8 mouse cellular contexts compared by ENCODE assay signal in genomic region chr11:84522577-84523320, GRCm38 (mm10). TPM values are rescaled to one million over a fixed set of nuclear protein-coding genes. Genes with fewer than 3 reads are reported as not detected.
DNase-seq lines count a peak whose midpoint lies in the region; ATAC-seq lines count a peak whose summit lies in the region.

No protein-coding gene starts in this region.

- H3K9ac ChIP-seq in stomach, embryonic 16.5 days (ENCODE audit: low read length): no peak overlapping the region

- peak overlapping the region; percentile 39 for H3K4me2 ChIP-seq in stomach, embryonic 16.5 days (ENCODE audit: low read depth, low read length)

- DNase-seq in left cerebral cortex, postnatal 4 days: peak; percentile 81
- no peak for DNase-seq in left cerebral cortex, postnatal 14 days (ENCODE audit: low spot score in 2 of 2)
- peak; percentile 38 for DNase-seq in forebrain, embryonic 10.5 days (ENCODE audit: extremely low spot score, low spot score)
- DNase-seq in heart, postnatal 14 days: peak; percentile 78 to 79
- peak; percentile 85 to 87 for DNase-seq in kidney, postnatal 36 days

- H3K4me3 ChIP-seq in forebrain, embryonic 10.5 days: peak overlapping the region; percentile 61
- H3K4me3 ChIP-seq in megakaryocyte, embryonic 14.5 days (replicated peaks): peak overlapping the region; percentile 78
- H3K4me3 ChIP-seq in stomach, embryonic 16.5 days (replicated peaks; ENCODE audit: low read length): peak overlapping the region; percentile 27

- H3K9me3 ChIP-seq in forebrain, embryonic 10.5 days: 0 out of 2 replicates have a peak, but pooled peaks cover 3% of the 10 kb centered on the region
- H3K9me3 ChIP-seq in megakaryocyte, embryonic 14.5 days: no peaks in the 10 kb centered on the region; the same call in 1 of the 2 replicates
- no peaks in the 10 kb centered on the region for H3K9me3 ChIP-seq in stomach, embryonic 16.5 days (replicated peaks; ENCODE audit: control insufficient read depth, low read length)

- no peak for ATAC-seq in stomach, embryonic 16.5 days (ENCODE audit: insufficient read depth, low FRiP score)
- ATAC-seq in erythroblast, adult 5-6 weeks (replicated peaks; ENCODE audit: low FRiP score, poor library complexity, severe bottlenecking): no peak

- peaks cover 100% of the 10 kb centered on the region for H3K27me3 ChIP-seq in forebrain, embryonic 10.5 days (ENCODE audit: poor library complexity, severe bottlenecking)
- H3K27me3 ChIP-seq in megakaryocyte, embryonic 14.5 days (replicated peaks): peaks cover 97% of the 10 kb centered on the region
- H3K27me3 ChIP-seq in stomach, embryonic 16.5 days (ENCODE audit: control insufficient read depth, insufficient read depth, low read length): peaks cover 92% of the 10 kb centered on the region

- intact Hi-C loops in left cerebral cortex, postnatal 4 days (cut with DNase I): loop anchor here (10.0 kb wide), 2 partner anchors 122 to 272 kb away; no protein-coding TSS in a partner anchor
- intact Hi-C loops in left cerebral cortex, postnatal 14 days (cut with DNase I): loop anchor here (5.0 kb wide), 2 partner anchors 670 to 1365 kb away; partner anchors contain the start of genes Hnf1b and Tbx4
- intact Hi-C loops in heart, postnatal 14 days (cut with DNase I): no loop called here

- H3K4me1 ChIP-seq in forebrain, embryonic 10.5 days: peaks cover 52% of the 10 kb centered on the region
- H3K4me1 ChIP-seq in megakaryocyte, embryonic 14.5 days: peaks cover 64% of the 10 kb centered on the region
- H3K4me1 ChIP-seq in stomach, embryonic 16.5 days (ENCODE audit: control insufficient read depth, insufficient read depth, low read length): peaks cover 20% of the 10 kb centered on the region

- no peaks in the 10 kb centered on the region for H3K36me3 ChIP-seq in forebrain, embryonic 10.5 days (replicated peaks)
- H3K36me3 ChIP-seq in megakaryocyte, embryonic 14.5 days (replicated peaks; ENCODE audit: low read length): no peaks in the 10 kb centered on the region
- H3K36me3 ChIP-seq in stomach, embryonic 16.5 days (ENCODE audit: control insufficient read depth, insufficient read depth, low read length): no peaks in the 10 kb centered on the region

- H3K27ac ChIP-seq in forebrain, embryonic 10.5 days: no peak overlapping the region
- no peak overlapping the region for H3K27ac ChIP-seq in stomach, embryonic 16.5 days (ENCODE audit: low read length)

- under 1% methylated on average over 40 of the region's 40 CpGs for WGBS in forebrain, embryonic 10.5 days
- WGBS in stomach, embryonic 16.5 days: 1% methylated on average over 40 of the region's 40 CpGs

RNA-seq across cellular contexts. Expression of gene Lhx1, which starts 2.6 kb away (rescaled TPM):
- 1 to 10 TPM; 1.5 to 1.6 TPM for total RNA-seq in left cerebral cortex, postnatal 4 days (2021)
- under 1 TPM; 0.13 to 0.15 TPM for total RNA-seq in left cerebral cortex, postnatal 14 days (2021)
- 1.3 and 2.6 TPM in 2 replicates for polyA plus RNA-seq in forebrain, embryonic 10.5 days (2016; fragmentation: Nextera tagmentation; extraction: Ambion mirVana)
- total RNA-seq in heart, postnatal 14 days (2021): not detected
- polyA plus RNA-seq in megakaryocyte, embryonic 14.5 days (2012; ENCODE audit: insufficient read depth, low replicate concordance): not detected in 2 replicates
- polyA plus RNA-seq in stomach, embryonic 16.5 days (2015; fragmentation: Nextera tagmentation; extraction: Ambion mirVana): 0.31 and 0.32 TPM in 2 replicates
- total RNA-seq in erythroblast, adult 5-6 weeks (2015; ENCODE audit: low replicate concordance): 0.42 TPM in 1 of 2 replicates, not detected in the other
- total RNA-seq in erythroblast, adult 5-6 weeks (2017; ENCODE audit: low replicate concordance): not detected in 2 replicates

RNA-seq across cellular contexts. Expression of gene Aatf, which starts 9.4 kb away (rescaled TPM):
- 10 to 100 TPM; 28.1 to 29.7 TPM for total RNA-seq in left cerebral cortex, postnatal 4 days (2021)
- 10 to 100 TPM; 17.3 to 18.3 TPM for total RNA-seq in left cerebral cortex, postnatal 14 days (2021)
- polyA plus RNA-seq in forebrain, embryonic 10.5 days (2016; fragmentation: Nextera tagmentation; extraction: Ambion mirVana): 63.2 and 64.7 TPM in 2 replicates
- total RNA-seq in heart, postnatal 14 days (2021): 10 to 100 TPM; 11.0 to 12.3 TPM
- polyA plus RNA-seq in megakaryocyte, embryonic 14.5 days (2012; ENCODE audit: insufficient read depth, low replicate concordance): 2.5 and 13.5 TPM in 2 replicates
- 50.1 and 55.3 TPM in 2 replicates for polyA plus RNA-seq in stomach, embryonic 16.5 days (2015; fragmentation: Nextera tagmentation; extraction: Ambion mirVana)
- 13.4 and 20.6 TPM in 2 replicates for total RNA-seq in erythroblast, adult 5-6 weeks (2015; ENCODE audit: low replicate concordance)
- total RNA-seq in erythroblast, adult 5-6 weeks (2017; ENCODE audit: low replicate concordance): 11.0 and 20.2 TPM in 2 replicates

Comparison
In these comparisons a context has a peak if more than half of its experiments do, and no peak if none do; other contexts are left out.
1. DNase-seq: peak in left cerebral cortex, postnatal 4 days (single experiment), forebrain, embryonic 10.5 days (single experiment), heart, postnatal 14 days (2 of 2) and kidney, postnatal 36 days (2 of 2); none in left cerebral cortex, postnatal 14 days (0 of 2).
2. H3K4me3 ChIP-seq: peak in every context shown above with its lines; median percentile 78 in megakaryocyte, embryonic 14.5 days; 61 in forebrain, embryonic 10.5 days; 27 in stomach, embryonic 16.5 days.